Mouse (Mus musculus) A20 (cell line): ENCODE measurements around the gene Olfr288.
A peak's percentile ranks its signal among the peaks of the same experiment; 100 is the strongest.

Source experiments
- DNase-seq: peaks from one replicate; pipeline ENCODE4 v3.0.0-alpha.2; 2011; ENCODE audit warnings: low read depth, low spot score

The Olfr288 gene

DNA sequence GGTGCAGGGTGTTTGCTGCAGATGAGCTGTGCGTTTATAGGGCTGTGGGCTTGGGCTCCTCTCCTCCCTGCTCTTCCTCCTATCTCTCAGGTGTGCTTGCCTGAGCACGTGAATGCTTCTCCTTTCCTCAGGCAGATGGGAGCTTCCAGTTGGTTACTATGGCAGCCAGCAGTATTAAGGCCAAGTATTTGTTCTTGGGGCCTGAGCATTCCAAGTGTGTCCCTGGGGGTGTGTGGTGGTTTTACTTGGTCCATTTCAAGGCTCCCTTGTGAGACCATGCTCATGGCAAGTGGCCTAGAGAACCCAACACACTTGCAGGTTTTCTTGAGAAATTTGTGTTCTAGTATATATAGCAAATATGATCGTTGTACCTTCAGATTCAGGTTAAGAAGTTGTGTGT lies at the start of gene Olfr288:
TSS of gene Olfr288 (minus strand) at position 101 of the 400 bp plus-strand sequence.
- no peak for DNase-seq

DNA sequence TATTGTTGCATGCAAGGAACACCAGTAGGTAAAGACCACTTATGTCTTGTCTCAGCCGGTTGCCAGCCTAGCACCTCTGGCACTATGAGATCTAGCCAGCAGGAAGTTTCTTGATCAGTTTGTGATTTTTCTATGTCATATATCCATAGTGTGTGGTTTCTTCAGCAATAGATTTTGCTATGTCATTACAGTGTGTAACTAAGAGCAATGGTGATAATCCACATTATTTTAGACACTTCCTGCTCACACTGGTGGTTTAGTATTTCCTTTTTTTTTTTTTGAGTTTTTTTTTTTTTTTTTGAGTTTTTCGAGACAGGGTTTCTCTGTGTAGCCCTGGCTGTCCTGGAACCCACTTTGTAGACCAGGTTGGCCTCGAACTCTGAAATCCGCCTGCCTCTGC lies 40.1 kb upstream of the Olfr288 start:
- no peak for DNase-seq

DNA sequence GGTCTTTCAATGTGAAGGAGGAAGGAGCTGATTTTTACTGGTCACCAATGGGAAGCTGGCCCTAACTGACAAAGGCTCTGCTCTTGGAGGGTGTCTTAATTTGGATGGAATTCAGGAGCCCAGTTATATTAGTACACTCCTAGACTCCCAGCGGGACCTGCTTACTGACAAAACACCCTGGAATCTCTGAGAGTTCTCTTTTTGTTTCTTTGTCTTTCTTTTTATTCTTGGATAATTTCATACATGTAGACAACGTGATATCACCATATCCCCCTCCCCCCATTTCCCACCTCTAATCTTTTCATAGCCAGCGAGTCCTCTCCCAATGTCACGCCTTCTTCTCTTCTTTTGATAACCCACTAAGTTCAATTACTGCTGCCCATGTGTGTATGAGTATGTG lies 39.0 kb upstream of the Olfr288 start, which contains the start of gene Olfr286:
TSS of gene Olfr286 (minus strand) at position 101 of the 400 bp plus-strand sequence.
- no peak for DNase-seq

DNA sequence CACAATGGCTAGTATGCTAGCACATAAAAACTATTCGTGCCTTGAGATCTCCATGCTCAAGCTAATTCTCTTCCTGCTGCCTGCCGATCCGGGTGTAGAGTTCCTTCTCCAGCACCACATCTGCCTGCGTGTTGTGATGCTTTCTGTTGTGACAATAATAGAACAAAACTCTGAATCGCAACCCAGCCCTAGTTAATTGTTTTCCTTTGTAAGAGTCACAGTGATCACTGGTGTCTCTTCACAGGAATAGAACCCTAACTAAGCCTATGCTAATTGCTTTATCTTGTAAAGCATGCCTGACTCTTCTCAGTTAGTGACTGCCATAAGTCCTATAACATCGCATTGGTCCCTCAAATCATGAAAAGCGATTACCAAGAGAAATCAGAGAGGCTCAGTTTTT lies 30.8 kb upstream of the Olfr288 start:
- no peak for DNase-seq

DNA sequence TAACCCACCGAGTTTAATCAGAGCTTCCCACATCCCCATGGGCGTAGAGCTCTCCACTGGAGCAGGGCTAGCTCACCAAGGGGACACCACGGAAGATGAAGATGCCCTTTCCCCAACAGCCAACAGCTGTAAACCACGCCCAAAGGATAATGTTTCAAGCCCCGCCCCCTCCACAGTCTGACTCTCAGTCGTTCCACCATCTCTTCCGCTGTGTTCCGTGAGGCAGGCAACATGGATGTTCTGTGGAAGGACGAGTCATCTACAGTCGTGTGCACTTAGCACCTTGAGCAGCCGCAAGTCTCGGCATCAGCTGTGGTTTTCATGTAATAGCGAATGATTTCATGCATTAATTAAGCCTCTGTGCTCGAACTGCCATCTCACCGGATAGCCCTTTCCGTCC lies 30.3 kb upstream of the Olfr288 start:
- DNase-seq = no peak

DNA sequence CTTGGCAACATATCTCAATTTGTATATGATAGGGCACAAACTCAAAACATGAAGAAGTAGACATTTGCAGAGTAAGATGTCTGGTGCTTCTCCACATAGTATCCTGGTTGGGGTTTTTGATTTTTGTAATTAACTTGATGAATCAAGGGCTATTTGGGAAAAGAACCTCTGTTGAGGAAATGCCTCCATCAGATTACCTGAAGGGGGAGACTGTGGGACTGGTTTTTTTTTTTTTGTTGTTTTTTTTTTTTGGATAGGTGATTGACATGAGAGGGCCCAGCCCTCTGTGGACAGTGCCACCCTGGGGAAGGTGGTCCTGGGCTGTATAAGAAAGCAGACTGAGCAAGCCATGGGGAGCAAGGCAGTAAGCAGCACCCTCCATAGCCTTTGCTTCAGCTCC lies 27.0 kb upstream of the Olfr288 start:
- no peak for DNase-seq

DNA sequence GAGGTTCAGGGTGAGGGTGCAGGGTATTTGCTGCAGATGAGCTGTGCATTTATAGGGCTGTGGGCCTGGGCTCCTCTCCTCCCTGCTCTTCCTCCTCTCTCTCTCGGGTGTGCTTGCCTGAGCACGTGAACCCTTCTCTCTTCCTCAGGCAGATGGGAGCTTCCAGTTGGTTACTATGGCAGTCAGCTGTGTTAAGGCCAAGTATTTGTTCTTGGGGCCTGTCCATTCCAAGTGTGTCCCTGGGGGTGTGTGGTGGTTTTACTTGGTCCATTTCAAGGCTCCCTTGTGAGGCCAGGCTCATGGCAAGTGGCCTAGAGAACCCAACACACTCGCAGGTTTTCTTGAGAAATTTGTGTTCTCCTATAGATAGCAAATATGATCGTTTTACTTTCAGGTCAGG lies 25.5 kb upstream of the Olfr288 start, which contains the start of the genes Gm44579 and Olfr287:
TSS of gene Gm44579 (minus strand) at position 101 of the 400 bp plus-strand sequence.
TSS of gene Olfr287 (minus strand) at position 180 of the 400 bp plus-strand sequence.
- no peak for DNase-seq

DNA sequence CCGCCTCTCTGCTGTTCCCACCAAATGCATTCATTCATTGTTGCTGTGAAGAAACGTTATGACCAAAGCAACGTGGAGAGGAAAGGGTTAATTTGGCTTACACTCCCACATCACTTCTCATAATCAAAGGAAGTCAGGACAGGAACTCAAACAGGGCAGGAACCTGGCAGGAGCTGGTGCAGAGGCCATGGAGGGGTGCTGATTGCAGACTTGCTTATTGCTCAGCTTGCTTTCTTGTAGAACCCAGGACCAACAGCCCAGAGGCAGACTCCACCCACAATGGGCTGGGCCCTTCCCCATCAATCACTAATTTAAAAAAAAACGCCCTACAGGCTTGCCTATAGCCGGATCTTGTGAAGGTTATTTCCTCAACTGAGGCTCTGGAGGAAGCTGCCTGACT lies 18.8 kb upstream of the Olfr288 start:
- no peak for DNase-seq

DNA sequence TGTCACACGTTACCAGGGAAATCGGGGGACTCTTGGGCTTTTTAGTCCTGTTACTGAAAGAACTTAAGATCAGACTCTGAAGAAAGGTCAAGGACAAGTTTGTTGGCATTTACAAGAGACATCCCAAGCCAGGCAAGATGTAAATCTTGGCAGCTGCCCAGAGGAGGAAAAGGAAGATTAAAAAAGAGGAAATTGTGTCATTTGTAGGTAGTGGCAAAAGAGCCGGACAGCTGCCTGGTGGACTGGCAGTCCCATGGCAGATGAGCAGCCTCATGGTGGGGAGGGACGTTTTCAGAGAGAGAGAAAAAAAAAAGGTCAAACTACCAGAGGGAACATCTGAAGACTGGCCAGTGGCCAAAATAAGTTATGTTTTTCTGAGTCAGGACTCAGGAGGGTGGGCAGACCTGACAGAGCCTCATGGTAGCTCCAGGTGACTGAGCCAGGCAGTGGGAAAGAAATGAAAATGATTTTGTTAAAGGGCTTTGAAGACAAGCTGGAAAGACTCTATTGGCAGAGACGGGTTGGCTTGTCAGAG lies 18.1 kb upstream of the Olfr288 start:
- no peak for DNase-seq

DNA sequence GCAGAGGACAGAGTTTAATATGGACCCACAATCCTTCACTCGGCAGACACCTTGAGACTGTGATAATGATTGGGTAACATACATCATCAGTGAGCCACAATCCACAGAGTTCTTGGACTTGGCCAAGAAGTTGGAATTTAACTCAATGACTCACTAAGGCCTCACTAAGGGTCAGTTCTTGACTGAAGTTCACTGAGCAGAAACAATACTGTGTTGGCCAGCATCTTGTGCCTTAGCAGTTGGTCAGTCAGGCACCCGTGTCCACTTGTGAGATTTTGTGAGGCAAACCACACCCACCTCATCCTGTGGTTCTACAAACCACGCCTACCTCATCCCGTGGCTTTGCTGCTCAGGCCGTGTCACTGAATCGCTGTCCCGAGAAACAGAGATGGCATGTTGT lies 14.3 kb upstream of the Olfr288 start:
- DNase-seq = no peak

DNA sequence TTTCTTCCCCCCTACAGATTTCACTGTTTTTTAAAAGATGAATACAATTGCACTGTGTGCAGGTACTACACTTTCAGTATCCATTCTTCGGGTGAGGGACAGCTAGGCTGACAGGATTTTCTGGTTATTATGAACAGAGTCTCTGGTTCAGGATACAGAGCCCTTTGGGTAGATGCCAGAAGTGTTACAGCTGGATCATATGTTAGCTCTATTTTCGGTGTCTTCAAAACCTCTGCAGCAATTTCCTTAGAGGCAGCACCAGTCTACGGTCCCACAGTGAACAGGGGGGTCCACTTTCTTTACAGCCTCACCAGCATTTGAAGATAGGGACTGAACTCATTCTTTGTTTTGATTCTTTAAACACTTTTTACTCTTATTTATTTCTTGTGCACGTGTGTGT lies 10.9 kb downstream of the Olfr288 start:
- DNase-seq = no peak

DNA sequence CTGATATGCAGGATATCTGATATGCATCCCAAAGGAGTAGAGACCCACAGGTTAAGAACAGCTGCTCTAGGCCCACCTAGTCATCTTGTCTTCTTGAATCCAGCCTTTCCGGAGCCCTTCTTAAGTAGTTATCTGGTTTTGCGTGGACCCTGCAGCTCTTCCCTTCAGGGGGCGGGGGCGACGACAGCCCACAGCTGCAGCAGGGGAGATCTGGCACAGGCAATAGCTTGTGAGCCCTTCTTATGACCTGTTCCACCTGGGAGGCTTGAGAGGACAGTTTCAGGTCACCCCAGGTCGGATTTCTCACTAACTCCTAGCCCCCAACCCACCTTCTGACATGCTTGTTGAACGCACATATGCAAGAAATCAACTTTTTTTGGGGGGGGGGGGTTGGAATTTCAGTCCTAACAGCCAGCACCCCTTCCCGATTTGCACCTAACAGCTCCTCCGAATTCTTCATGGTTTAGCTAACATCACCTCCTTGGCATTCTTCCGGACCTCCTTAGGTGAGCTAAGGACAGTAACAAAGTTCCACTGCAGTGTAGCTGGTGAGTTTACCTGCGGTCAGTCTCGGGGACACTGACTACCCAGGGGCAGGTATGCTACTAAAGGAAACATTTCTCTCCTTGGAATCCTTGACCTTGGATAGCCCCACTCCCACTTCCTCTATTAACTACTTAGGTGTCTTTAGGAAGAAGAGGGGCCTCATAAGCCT lies 13.3 kb downstream of the Olfr288 start:
- DNase-seq = no peak

DNA sequence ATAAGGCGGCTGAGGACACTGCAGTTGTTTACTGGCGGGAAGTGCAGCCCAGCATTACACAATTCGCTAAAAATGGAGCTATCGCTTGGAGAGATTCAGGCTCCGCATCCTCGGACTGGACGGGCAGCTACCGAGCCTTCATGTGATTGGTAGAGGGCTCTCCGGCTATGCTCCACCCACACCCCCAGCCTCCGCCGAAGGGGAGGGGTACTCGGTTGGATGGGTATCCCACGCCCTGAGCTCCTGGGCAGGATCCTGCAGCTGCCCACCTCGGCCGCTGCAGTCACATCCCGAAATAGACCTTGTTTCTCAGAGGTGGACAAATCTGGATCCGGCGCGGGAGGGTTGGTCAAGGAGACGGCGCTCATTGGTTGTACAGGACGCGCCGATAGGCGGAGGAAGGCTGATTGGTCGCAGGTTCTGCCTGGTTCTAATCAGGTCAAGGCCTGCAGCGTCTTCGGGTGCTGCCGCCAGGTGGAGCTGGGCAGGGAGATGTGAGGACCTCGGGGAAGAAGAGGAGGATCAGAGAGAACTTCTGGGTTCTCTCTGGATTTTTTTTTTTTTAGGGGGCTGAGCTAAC lies 14.1 kb downstream of the Olfr288 start:
- peak; percentile 93 for DNase-seq

DNA sequence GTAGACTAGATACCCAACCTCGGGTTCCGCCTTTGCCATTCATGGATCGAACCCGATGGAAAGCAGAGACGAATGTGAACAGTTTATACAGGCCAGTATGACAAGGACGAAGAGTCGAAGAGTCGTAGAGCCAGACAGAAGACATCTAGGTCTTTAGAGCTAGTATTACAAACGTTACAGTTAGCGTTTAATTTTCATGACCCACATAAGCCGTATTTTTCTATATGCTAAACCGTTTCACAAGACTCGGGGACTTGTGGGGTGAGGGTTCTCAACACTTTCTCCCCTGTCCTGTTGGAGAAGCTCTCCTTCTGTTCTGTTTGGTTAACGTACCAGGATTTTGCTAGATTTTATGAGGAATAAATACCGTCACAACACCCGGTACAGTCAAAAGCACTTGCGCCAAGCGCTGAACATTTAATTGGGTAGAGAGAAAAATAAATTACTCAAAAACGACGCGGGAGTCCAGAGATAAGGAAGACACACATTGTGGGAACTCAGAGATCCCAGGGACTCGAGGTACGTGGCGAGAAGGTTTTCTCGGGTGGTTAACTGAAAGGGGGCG lies 14.7 kb downstream of the Olfr288 start:
- peak; percentile 16 for DNase-seq

DNA sequence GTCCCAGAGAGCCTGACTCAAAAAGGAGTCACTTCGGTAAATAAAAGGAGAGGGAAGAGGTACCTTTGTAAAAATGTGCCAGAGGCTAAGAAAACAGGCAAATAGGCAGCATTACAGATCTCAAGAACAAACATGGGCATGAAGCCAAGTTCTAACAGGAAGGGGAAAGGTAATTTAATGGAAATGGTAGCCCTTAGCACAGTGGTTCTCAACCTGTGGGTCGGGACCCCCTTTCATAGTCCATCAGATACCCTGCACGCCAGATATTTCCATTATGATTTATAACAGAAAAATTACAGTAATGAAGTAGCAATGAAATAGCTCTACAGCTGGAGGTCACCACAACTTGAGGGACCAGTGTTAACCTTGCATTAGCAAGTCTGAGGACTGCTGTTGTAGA lies 18.0 kb downstream of the Olfr288 start:
- DNase-seq = no peak

DNA sequence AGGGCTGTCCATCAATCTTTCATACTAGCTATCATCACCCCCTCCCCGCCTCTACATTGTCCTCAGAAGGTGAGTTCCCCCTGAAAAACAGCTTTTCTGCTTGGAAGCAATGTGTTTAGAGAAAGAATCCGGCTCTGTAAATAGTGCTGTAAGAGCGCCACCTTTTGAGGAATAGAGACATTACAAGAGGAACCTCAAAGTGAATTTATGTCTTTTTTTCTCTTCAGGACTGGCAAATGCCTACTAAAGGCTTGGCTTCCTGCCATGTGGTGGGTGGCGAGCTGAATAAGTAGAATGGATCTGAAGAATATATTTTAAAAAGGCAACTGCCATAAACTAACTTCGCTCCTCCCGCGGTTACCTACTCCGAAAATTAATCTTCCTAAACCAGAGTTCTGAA lies 21.5 kb downstream of the Olfr288 start:
- DNase-seq = peak; percentile 62

DNA sequence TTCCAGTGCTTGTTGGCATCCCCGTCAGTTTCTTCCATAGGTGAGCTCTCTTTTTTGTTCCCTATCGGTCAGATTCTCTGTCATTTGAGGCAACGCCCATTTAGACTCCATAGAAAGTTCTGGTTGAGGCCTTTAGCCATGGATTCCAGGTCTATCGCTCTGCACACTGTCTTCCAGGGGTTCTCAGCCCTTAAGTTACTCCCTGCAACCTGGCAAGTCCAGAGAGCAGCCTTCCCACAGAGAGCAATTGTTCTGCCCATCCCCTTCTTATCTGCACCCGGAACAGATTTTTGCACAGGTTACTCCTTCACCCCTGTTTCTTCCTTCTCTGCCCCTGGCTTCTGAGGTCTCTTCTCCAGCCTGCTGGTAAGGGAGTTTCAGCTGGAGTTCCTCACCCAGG lies 23.2 kb downstream of the Olfr288 start:
- DNase-seq = no peak

DNA sequence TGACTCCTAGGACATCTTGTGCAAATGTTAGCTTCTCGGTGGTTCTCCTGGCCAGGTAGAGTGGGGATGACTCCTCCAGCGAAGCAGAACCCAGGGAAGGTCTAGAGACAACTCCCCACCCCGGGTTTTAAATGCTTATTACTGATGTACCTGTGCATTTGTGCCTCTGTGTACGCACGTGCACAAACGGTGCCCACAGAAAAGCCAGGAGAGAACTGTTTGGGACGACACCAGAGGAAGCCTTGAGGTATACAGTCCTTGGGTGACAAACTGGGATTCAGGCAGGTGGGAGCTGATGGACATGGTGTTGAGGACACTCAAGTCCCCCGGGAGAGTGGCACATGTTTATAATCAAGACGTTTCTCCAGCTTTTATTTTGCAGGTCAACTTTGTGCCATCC lies 24.4 kb downstream of the Olfr288 start:
- DNase-seq = no peak

DNA sequence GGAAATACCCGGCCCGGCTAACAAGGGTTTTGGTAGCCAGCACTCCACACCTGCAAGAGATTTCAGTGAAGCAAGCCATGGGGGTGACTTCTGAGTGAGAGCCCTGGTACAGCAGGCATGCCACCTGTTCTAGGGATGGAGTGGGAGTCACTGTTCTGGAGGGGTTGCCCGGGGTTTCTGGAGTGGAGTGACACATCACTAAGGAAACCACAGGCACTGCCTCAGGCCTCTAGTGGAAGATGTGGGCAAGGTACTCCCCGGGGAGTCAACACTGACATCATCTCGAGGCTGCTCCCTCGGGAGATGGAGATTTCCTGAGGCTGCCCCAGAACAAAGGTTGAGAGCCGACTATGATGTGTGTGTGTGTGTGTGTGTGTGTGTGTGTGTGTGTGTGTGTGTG lies 25.0 kb downstream of the Olfr288 start:
- no peak for DNase-seq

DNA sequence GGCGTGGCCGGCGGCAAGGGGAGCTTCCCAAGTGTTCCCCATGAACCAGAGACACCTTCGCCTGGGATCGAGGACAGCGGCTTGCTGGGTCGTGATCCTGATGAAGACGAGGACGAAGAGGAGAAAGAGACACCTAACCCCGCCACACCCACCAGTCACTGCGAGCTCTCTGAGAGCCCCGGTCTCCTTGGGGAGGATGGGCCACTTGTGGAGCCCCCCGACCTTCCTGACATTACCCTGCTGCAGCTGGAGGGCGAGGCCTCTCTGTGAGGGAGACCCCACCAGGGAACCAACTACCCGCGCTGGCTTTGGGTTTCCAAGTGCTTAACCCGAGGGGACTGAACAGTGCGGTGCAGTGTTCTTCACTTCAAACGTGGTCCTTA lies 26.7 kb downstream of the Olfr288 start:
- DNase-seq = no peak

DNA sequence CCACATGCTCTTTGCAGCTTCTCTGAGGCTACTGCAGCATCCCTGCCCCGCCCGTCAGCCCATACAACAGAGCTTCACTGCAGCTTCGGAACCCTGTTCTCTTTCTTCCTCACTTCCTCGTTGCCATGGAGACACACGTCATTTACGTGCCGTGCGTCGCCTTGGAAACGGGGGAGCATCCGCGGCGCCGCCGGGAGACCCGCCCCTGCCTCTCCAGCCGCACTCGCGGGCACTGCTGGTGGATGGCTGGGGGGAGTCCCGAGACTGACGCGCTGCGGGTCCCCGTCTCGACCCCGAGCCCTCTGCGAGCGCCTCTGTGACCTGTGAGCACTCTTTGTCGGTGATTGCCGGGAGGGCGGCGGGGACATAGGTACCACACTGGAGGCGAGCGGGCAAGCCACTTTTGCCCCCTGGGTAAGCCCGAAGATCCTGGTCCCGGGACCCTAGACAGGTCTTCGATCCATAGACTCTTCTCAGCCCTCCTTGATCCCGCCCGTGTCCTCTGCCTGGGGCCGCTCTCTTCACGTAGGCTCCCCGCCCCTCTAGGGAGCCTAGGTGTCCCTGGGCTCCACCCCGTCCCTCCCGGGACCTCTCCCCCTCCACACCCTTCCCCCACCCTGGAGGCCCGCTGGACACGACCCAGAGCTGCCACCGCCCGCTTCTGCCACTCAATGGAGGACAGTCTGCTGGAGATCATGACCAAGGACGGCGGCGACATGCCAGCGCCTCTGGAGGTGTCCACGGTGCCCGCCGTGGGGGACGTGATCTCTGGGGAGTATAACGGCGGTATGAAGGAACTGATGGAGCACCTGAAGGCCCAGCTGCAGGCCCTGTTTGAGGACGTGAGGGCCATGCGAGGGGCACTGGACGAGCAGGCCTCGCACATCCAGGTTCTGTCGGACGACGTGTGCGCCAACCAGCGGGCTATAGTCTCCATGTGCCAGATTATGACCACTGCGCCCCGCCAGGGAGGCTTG lies 27.4 kb downstream of the Olfr288 start:
- peak; percentile 30 for DNase-seq
